Comparison of ENCODE assay signal across 8 mouse cellular contexts in genomic region chr3:145703411-145703924, GRCm38 (mm10). TPM values are rescaled to one million over a fixed set of nuclear protein-coding genes. Genes with fewer than 3 reads are reported as not detected.
DNase-seq lines count a peak whose midpoint lies in the region; ATAC-seq and TF ChIP-seq lines count a peak whose summit lies in the region.

No protein-coding gene starts in this region.

- no peak overlapping the region for H3K4me2 ChIP-seq in forebrain, embryonic 14.5 days (ENCODE audit: low read length)
- H3K4me2 ChIP-seq in limb, embryonic 12.5 days = peak overlapping the region; percentile 32

- peaks cover 7% of the 10 kb centered on the region; the same call in 1 of the 2 replicates for H3K27me3 ChIP-seq in forebrain, embryonic 10.5 days (ENCODE audit: poor library complexity, severe bottlenecking)
- H3K27me3 ChIP-seq in forebrain, embryonic 14.5 days (replicated peaks; ENCODE audit: control insufficient read depth, insufficient read depth, low read length) = no peaks in the 10 kb centered on the region
- no peaks in the 10 kb centered on the region for H3K27me3 ChIP-seq in limb, embryonic 12.5 days
- no peaks in the 10 kb centered on the region for H3K27me3 ChIP-seq in thymus, adult 2 months (ENCODE audit: control insufficient read depth, insufficient read depth, low read length)

- TF ChIP-seq POLR2A in thymus, adult 2 months (IDR thresholded peaks at IDR 0.05; ENCODE audit: control insufficient read depth, extremely low read depth, insufficient read depth, low read length, poor library complexity) = no peak

- WGBS in forebrain, embryonic 10.5 days = 4% methylated on average over 11 of the region's 11 CpGs
- 14% methylated on average over 11 of the region's 11 CpGs for WGBS in forebrain, embryonic 14.5 days
- 18% methylated on average over 11 of the region's 11 CpGs for WGBS in limb, embryonic 12.5 days
- WGBS in thymus, adult 2 months = 55% methylated on average over 11 of the region's 11 CpGs

- no peak; the same call in 1 of the 2 replicates for ATAC-seq in forebrain, embryonic 14.5 days
- peak; percentile 77; the same call in 1 of the 2 replicates for ATAC-seq in limb, embryonic 12.5 days (ENCODE audit: insufficient number of reproducible peaks, insufficient read depth, low FRiP score, low TSS enrichment, low read depth)

- H3K9ac ChIP-seq in forebrain, embryonic 14.5 days (ENCODE audit: low read length) = no peak overlapping the region
- H3K9ac ChIP-seq in limb, embryonic 12.5 days (replicated peaks) = no peak overlapping the region; the same call in 1 of the 2 replicates

- no peaks in the 10 kb centered on the region for H3K36me3 ChIP-seq in forebrain, embryonic 10.5 days (replicated peaks)
- no peaks in the 10 kb centered on the region for H3K36me3 ChIP-seq in forebrain, embryonic 14.5 days (ENCODE audit: control insufficient read depth, insufficient read depth, low read length)
- H3K36me3 ChIP-seq in limb, embryonic 12.5 days = no peaks in the 10 kb centered on the region
- no peaks in the 10 kb centered on the region for H3K36me3 ChIP-seq in thymus, adult 2 months (ENCODE audit: control insufficient read depth, insufficient read depth, low read length)

- no peak for TF ChIP-seq CTCF in layer of hippocampus, adult 2 months (conservative IDR thresholded peaks at IDR 0.05)
- no peak for TF ChIP-seq CTCF in thymus, adult 2 months (IDR thresholded peaks at IDR 0.05; ENCODE audit: borderline replicate concordance, control insufficient read depth, extremely low read depth, insufficient read depth, low read length, poor library complexity)

- H3K4me1 ChIP-seq in forebrain, embryonic 10.5 days = peaks cover 36% of the 10 kb centered on the region
- H3K4me1 ChIP-seq in forebrain, embryonic 14.5 days (ENCODE audit: control insufficient read depth, insufficient read depth, low read length) = no peaks in the 10 kb centered on the region
- H3K4me1 ChIP-seq in limb, embryonic 12.5 days (replicated peaks) = peaks cover 22% of the 10 kb centered on the region
- H3K4me1 ChIP-seq in thymus, adult 2 months (replicated peaks; ENCODE audit: control insufficient read depth, insufficient read depth, low read length) = no peaks in the 10 kb centered on the region

- no peaks in the 10 kb centered on the region for H3K9me3 ChIP-seq in forebrain, embryonic 10.5 days
- no peaks in the 10 kb centered on the region for H3K9me3 ChIP-seq in forebrain, embryonic 14.5 days (replicated peaks; ENCODE audit: control insufficient read depth, low read length)
- H3K9me3 ChIP-seq in limb, embryonic 12.5 days = no peaks in the 10 kb centered on the region

- H3K4me3 ChIP-seq in forebrain, embryonic 10.5 days = peak overlapping the region; percentile 19; the same call in 1 of the 2 replicates
- H3K4me3 ChIP-seq in forebrain, embryonic 14.5 days (ENCODE audit: low read depth, low read length) = no peak overlapping the region
- H3K4me3 ChIP-seq in limb, embryonic 12.5 days (replicated peaks) = no peak overlapping the region
- no peak overlapping the region for H3K4me3 ChIP-seq in layer of hippocampus, adult 2 months
- no peak overlapping the region for H3K4me3 ChIP-seq in thymus, adult 2 months (ENCODE audit: control insufficient read depth, insufficient read depth, low read length)

- peak; percentile 65 for DNase-seq in forebrain, embryonic 10.5 days (ENCODE audit: extremely low spot score, low spot score)
- no peak for DNase-seq in forebrain, embryonic 14.5 days (ENCODE audit: low spot score)
- DNase-seq in R1 (ENCODE audit: low read depth, low spot score) = peak; percentile 85
- peak; percentile 18 for DNase-seq in heart, postnatal 4 days
- DNase-seq in layer of hippocampus, adult 2 months (ENCODE audit: low spot score in 2 of 2) = no peak
- no peak for DNase-seq in thymus, adult 2 months
- no peak for DNase-seq in cerebellum, postnatal 14 days

- H3K27ac ChIP-seq in forebrain, embryonic 10.5 days = peak overlapping the region; percentile 85
- no peak overlapping the region for H3K27ac ChIP-seq in forebrain, embryonic 14.5 days (ENCODE audit: low read depth, low read length)
- H3K27ac ChIP-seq in limb, embryonic 12.5 days = peak overlapping the region; percentile 82
- no peak overlapping the region for H3K27ac ChIP-seq in layer of hippocampus, adult 2 months
- H3K27ac ChIP-seq in thymus, adult 2 months (ENCODE audit: control insufficient read depth, insufficient read depth, low read length) = no peak overlapping the region

RNA-seq across cellular contexts. Expression of gene Ccn1, which starts 53.7 kb away (rescaled TPM):
- 49.9 and 64.8 TPM in 2 replicates for polyA plus RNA-seq in forebrain, embryonic 10.5 days (2016; fragmentation: Nextera tagmentation; extraction: Ambion mirVana)
- 14.6 and 16.4 TPM in 2 replicates for polyA plus RNA-seq in forebrain, embryonic 14.5 days (2014; fragmentation: Nextera tagmentation; extraction: Ambion mirVana)
- 10 to 100 TPM; 50.7 to 73.3 TPM for total RNA-seq in heart, postnatal 4 days (2021)
- 58.7 and 65.8 TPM in 2 replicates for polyA plus RNA-seq in limb, embryonic 12.5 days (2016; fragmentation: Nextera tagmentation; extraction: Ambion mirVana)
- 1 to 10 TPM; 3.6 to 4.0 TPM for total RNA-seq in layer of hippocampus, adult 2 months (2021)
- polyA plus RNA-seq in thymus, adult 2 months (2012; rRNA removed) = 5.8 and 8.1 TPM in 2 replicates

RNA-seq across cellular contexts. Expression of gene Ddah1, which starts 55.0 kb away (rescaled TPM):
- 41.9 and 42.3 TPM in 2 replicates for polyA plus RNA-seq in forebrain, embryonic 10.5 days (2016; fragmentation: Nextera tagmentation; extraction: Ambion mirVana)
- polyA plus RNA-seq in forebrain, embryonic 14.5 days (2014; fragmentation: Nextera tagmentation; extraction: Ambion mirVana) = 129 and 147 TPM in 2 replicates
- total RNA-seq in heart, postnatal 4 days (2021) = 10 to 100 TPM; 15.5 to 15.9 TPM
- polyA plus RNA-seq in limb, embryonic 12.5 days (2016; fragmentation: Nextera tagmentation; extraction: Ambion mirVana) = 21.7 and 25.4 TPM in 2 replicates
- total RNA-seq in layer of hippocampus, adult 2 months (2021) = 10 to 100 TPM; 51.8 to 52.9 TPM
- 2.0 and 2.9 TPM in 2 replicates for polyA plus RNA-seq in thymus, adult 2 months (2012; rRNA removed)

Comparison
In these comparisons a context has a peak if more than half of its experiments do, and no peak if none do; other contexts are left out.
1. DNase-seq: peak in forebrain, embryonic 10.5 days (single experiment), R1 (single experiment) and heart, postnatal 4 days (single experiment); none in forebrain, embryonic 14.5 days (single experiment), layer of hippocampus, adult 2 months (0 of 2), thymus, adult 2 months (single experiment) and cerebellum, postnatal 14 days (0 of 2).
2. H3K27ac ChIP-seq: peak in forebrain, embryonic 10.5 days (single experiment) and limb, embryonic 12.5 days (single experiment); none in forebrain, embryonic 14.5 days (single experiment), layer of hippocampus, adult 2 months (single experiment) and thymus, adult 2 months (single experiment).